Mouse (Mus musculus) intestine, postnatal 0 days (tissue): ENCODE measurements at regions not wholly inside any gene's neighbourhood (a gene's known extent, or its start where the extent isn't known, plus 50 kb on each side); places are given as distances from the start of the nearest gene placed in this dataset.

Source experiments
- ATAC-seq: fragments of 200-750 bp; cut with Nextera tagmentation; 2 replicates; pipeline ENCODE4 v1.8.0; 2017; ENCODE audit warnings: mild to moderate bottlenecking, moderate TSS enrichment, moderate library complexity
- H3K27ac ChIP-seq: fragments of 300-500 bp; sonication (generic); 2 replicates; pipeline ENCODE4 v1.5.1; 2014; ENCODE audit warnings: mild to moderate bottlenecking, low read depth, low read length, moderate library complexity
- H3K27me3 ChIP-seq: fragments of 300-500 bp; sonication (generic); replicated peaks from 2 replicates; pipeline ENCODE4 v1.6.1; 2014; ENCODE audit warnings: low read length, mixed read lengths; ENCODE audit not compliant: control insufficient read depth, insufficient read depth
- H3K36me3 ChIP-seq: fragments of 300-500 bp; sonication (generic); 2 replicates; pipeline ENCODE4 v1.6.1; 2014; ENCODE audit warnings: mild to moderate bottlenecking, moderate library complexity; ENCODE audit not compliant: control insufficient read depth, insufficient read depth
- H3K4me1 ChIP-seq: fragments of 300-500 bp; sonication (generic); replicated peaks from 2 replicates; pipeline ENCODE4 v1.6.1; 2014; ENCODE audit warnings: antibody characterized with exemption, low read length, mixed read lengths; ENCODE audit not compliant: control insufficient read depth, insufficient read depth
- H3K4me2 ChIP-seq: fragments of 300-500 bp; sonication (generic); replicated peaks from 2 replicates; pipeline ENCODE4 v1.6.1; 2014; ENCODE audit warnings: low read depth, mild to moderate bottlenecking, moderate library complexity
- H3K4me3 ChIP-seq: fragments of 300-500 bp; sonication (generic); 2 replicates; pipeline ENCODE4 v1.5.1; 2014; ENCODE audit warnings: low read depth, low read length
- H3K9ac ChIP-seq: fragments of 300-500 bp; sonication (generic); 2 replicates; pipeline ENCODE4 v1.6.1; 2014; ENCODE audit warnings: mild to moderate bottlenecking, low read depth, low read length
- H3K9me3 ChIP-seq: fragments of 300-500 bp; sonication (generic); 2 replicates; pipeline ENCODE4 v1.6.1; 2016; ENCODE audit warnings: mixed run types; ENCODE audit not compliant: control insufficient read depth
- CTCF ChIP-seq: sonication (generic); IDR thresholded peaks from 2 replicates; pipeline ENCODE4 v1.5.1; 2016; ENCODE audit warnings: low read depth, mild to moderate bottlenecking, control low read depth, antibody characterized with exemption, moderate library complexity
- WGBS: fragments of 180-500 bp; shearing (Covaris S2); extraction: QIAGEN DNeasy Blood & Tissue Kit; methylation state at CpG from one replicate; pipeline ENCODE4 v1.1.7; 2014; 5-methylcytosine and 5-hydroxymethylcytosine counted together

GRCm38 (mm10) chr3:147287503-147287902 lies 435.3 kb downstream of the Ttll7 start:
- H3K27ac ChIP-seq = no peak overlapping the region
- H3K4me2 ChIP-seq = no peak overlapping the region
- no peaks in the 10 kb centered on the region for H3K4me1 ChIP-seq
- H3K9ac ChIP-seq = no peak overlapping the region
- WGBS = 75% methylated on average over 8 of the region's 8 CpGs
- H3K9me3 ChIP-seq = no peaks in the 10 kb centered on the region
- no peaks in the 10 kb centered on the region for H3K27me3 ChIP-seq
- H3K36me3 ChIP-seq = no peaks in the 10 kb centered on the region
- ATAC-seq = no peak
- no peak for TF ChIP-seq CTCF
- H3K4me3 ChIP-seq = no peak overlapping the region

GRCm38 (mm10) chr3:147291696-147292327 lies 439.6 kb downstream of the Ttll7 start:
- H3K36me3 ChIP-seq = no peaks in the 10 kb centered on the region
- H3K9me3 ChIP-seq = no peaks in the 10 kb centered on the region
- H3K9ac ChIP-seq = no peak overlapping the region
- no peaks in the 10 kb centered on the region for H3K27me3 ChIP-seq
- WGBS = 90% methylated on average over 10 of the region's 10 CpGs
- no peaks in the 10 kb centered on the region for H3K4me1 ChIP-seq
- TF ChIP-seq CTCF = no peak
- no peak overlapping the region for H3K27ac ChIP-seq
- H3K4me2 ChIP-seq = no peak overlapping the region
- no peak overlapping the region for H3K4me3 ChIP-seq
- no peak for ATAC-seq

- H3K4me3 ChIP-seq = no peak overlapping the region
- no peak for TF ChIP-seq CTCF
- H3K36me3 ChIP-seq = no peaks in the 10 kb centered on the region
- no peaks in the 10 kb centered on the region for H3K9me3 ChIP-seq
- no peaks in the 10 kb centered on the region for H3K4me1 ChIP-seq
- no peaks in the 10 kb centered on the region for H3K27me3 ChIP-seq
- no peak overlapping the region for H3K4me2 ChIP-seq
- no peak for ATAC-seq
- no peak overlapping the region for H3K9ac ChIP-seq
- H3K27ac ChIP-seq = no peak overlapping the region
- WGBS = 21% methylated on average over 9 of the region's 9 CpGs
These were observed 445.9 kb downstream of the Ttll7 start for GRCm38 (mm10) chr3:147298065-147298464.

- H3K9ac ChIP-seq = no peak overlapping the region
- H3K27ac ChIP-seq = no peak overlapping the region
- H3K9me3 ChIP-seq = no peaks in the 10 kb centered on the region
- no peak for ATAC-seq
- TF ChIP-seq CTCF = no peak
- no peak overlapping the region for H3K4me2 ChIP-seq
- no peak overlapping the region for H3K4me3 ChIP-seq
- no peaks in the 10 kb centered on the region for H3K36me3 ChIP-seq
- WGBS = 94% methylated on average over 2 of the region's 2 CpGs
- no peaks in the 10 kb centered on the region for H3K27me3 ChIP-seq
- no peaks in the 10 kb centered on the region for H3K4me1 ChIP-seq
These were observed 473.4 kb downstream of the Ttll7 start for GRCm38 (mm10) chr3:147325522-147325921.

- Histone ChIP-seq H3K27me3 (no peaks in the 10 kb centered on the region), H3K27ac (no peak overlapping the region), H3K9me3 (no peaks in the 10 kb centered on the region), H3K4me3 (no peak overlapping the region), H3K9ac (no peak overlapping the region), H3K4me1 (no peaks in the 10 kb centered on the region), H3K4me2 (no peak overlapping the region), H3K36me3 (no peaks in the 10 kb centered on the region)
- ATAC-seq = no peak
- TF ChIP-seq CTCF = no peak
- 76% methylated on average over 6 of the region's 6 CpGs for WGBS
These were observed 482.1 kb downstream of the Ttll7 start for GRCm38 (mm10) chr3:147334301-147334700.

GRCm38 (mm10) chr3:147335286-147335685 lies 483.1 kb downstream of the Ttll7 start:
- Histone ChIP-seq H3K4me1 (no peaks in the 10 kb centered on the region), H3K4me3 (no peak overlapping the region), H3K9ac (no peak overlapping the region), H3K27me3 (no peaks in the 10 kb centered on the region), H3K27ac (no peak overlapping the region), H3K4me2 (no peak overlapping the region), H3K9me3 (no peaks in the 10 kb centered on the region), H3K36me3 (no peaks in the 10 kb centered on the region)
- 75% methylated on average over 7 of the region's 7 CpGs for WGBS
- no peak for TF ChIP-seq CTCF
- ATAC-seq = no peak

- Histone ChIP-seq H3K9ac (no peak overlapping the region), H3K36me3 (no peaks in the 10 kb centered on the region)
- WGBS = 60% methylated on average over 2 of the region's 2 CpGs
These were observed 487.3 kb downstream of the Ttll7 start for GRCm38 (mm10) chr3:147339427-147339826.

More at GRCm38 (mm10) chr3:147339427-147339826, 487.3 kb downstream of the Ttll7 start:
- no peaks in the 10 kb centered on the region for H3K27me3 ChIP-seq
- no peak overlapping the region for H3K4me3 ChIP-seq
- H3K4me2 ChIP-seq = no peak overlapping the region
- no peaks in the 10 kb centered on the region for H3K4me1 ChIP-seq
- ATAC-seq = no peak
- H3K9me3 ChIP-seq = no peaks in the 10 kb centered on the region
- no peak overlapping the region for H3K27ac ChIP-seq
- TF ChIP-seq CTCF = no peak
